Mouse (Mus musculus) heart, adult 2 months (tissue): Measurements from ENCODE around the gene Ccdc57.

Experiments
- CTCF ChIP-seq: fragments of 200-600 bp; IDR thresholded peaks from 2 replicates; pipeline ENCODE4 v1.8.1; 2022; ENCODE audit warnings: antibody characterized with exemption, mild to moderate bottlenecking, moderate library complexity
- EP300 ChIP-seq: fragments of 200-500 bp; IDR thresholded peaks from 2 replicates; pipeline ENCODE4 v1.6.1; 2011; ENCODE audit warnings: low read depth, low read length, control low read depth; ENCODE audit not compliant: insufficient read depth
- POLR2A ChIP-seq: fragments of 200-500 bp; IDR thresholded peaks from 2 replicates; pipeline ENCODE4 v1.6.1; 2011; ENCODE audit warnings: mild to moderate bottlenecking, low read depth, low read length, control low read depth; ENCODE audit not compliant: insufficient read depth

DNA sequence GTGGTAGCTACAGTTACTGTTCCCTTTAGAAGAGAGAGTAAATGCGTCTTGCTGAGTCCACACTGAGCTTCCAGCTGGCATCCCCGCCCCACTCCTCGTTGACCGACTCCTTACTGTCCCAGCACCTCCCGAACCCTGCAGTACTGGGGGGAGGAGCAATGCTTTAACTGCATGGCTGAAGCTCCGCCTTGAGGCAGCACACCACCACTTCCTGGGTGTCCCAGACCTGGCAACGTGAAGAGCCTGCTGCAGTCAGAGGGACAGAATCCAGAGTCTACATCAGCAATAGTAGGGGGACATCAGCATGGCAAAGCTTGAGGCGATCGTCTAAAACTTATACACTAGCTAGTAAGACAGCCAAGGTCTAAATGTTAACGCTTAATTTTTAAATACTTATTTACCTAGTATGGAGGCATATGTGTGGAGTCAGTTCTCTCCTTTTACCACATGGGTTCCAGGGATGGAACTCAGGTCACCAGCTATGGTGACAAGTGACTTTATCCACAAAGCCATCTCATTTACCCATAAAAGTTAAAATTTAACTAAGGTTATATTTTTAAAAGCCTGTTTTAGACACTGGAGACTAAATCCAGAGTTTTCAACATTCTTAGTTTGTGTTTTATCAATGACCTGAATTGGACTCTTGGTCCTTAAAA is 30.1 kb downstream of the Ccdc57 start:
- TF ChIP-seq CTCF (no peak), EP300 (no peak), POLR2A (no peak)
